Mouse (Mus musculus) neural tube, embryonic 12.5 days (tissue): Measurements from ENCODE around the gene Phf11b. TPM values are rescaled to one million over a fixed set of nuclear protein-coding genes. Genes with fewer than 3 reads are reported as not detected.
"Not testable (repeated sequence)": the region's sequence is repeated elsewhere in the genome, so short reads cannot be mapped to it uniquely, and the experiment has no call there.

Experiments used
- ATAC-seq: fragments of 200-750 bp; cut with Nextera tagmentation; 2 replicates; pipeline ENCODE4 v1.8.0; 2017; ENCODE audit warnings: low read depth, mild to moderate bottlenecking, moderate TSS enrichment, moderate library complexity; ENCODE audit not compliant: low FRiP score
- H3K27ac ChIP-seq: fragments of 300-500 bp; sonication (generic); 2 replicates; pipeline ENCODE4 v1.5.1; 2016
- H3K27me3 ChIP-seq: fragments of 300-500 bp; sonication (generic); replicated peaks from 2 replicates; pipeline ENCODE4 v1.6.1; 2016; ENCODE audit warnings: mild to moderate bottlenecking
- H3K36me3 ChIP-seq: fragments of 300-500 bp; sonication (generic); 2 replicates; pipeline ENCODE4 v1.6.1; 2016; ENCODE audit warnings: mild to moderate bottlenecking
- H3K4me1 ChIP-seq: fragments of 300-500 bp; sonication (generic); 2 replicates; pipeline ENCODE4 v1.6.1; 2016
- H3K4me2 ChIP-seq: fragments of 300-500 bp; sonication (generic); replicated peaks from 2 replicates; pipeline ENCODE4 v1.6.1; 2016; ENCODE audit warnings: mild to moderate bottlenecking
- H3K4me3 ChIP-seq: fragments of 300-500 bp; sonication (generic); 2 replicates; pipeline ENCODE4 v1.5.1; 2016
- H3K9ac ChIP-seq: fragments of 300-500 bp; sonication (generic); 2 replicates; pipeline ENCODE4 v1.6.1; 2016; ENCODE audit warnings: mild to moderate bottlenecking
- H3K9me3 ChIP-seq: fragments of 300-500 bp; sonication (generic); 2 replicates; pipeline ENCODE4 v1.6.1; 2016; ENCODE audit warnings: mild to moderate bottlenecking
- WGBS: fragments of 180-500 bp; shearing (Covaris S2); methylation state at CpG from one replicate; pipeline ENCODE4 v1.1.7; 2016; 5-methylcytosine and 5-hydroxymethylcytosine counted together
- polyA plus RNA-seq: library from polyadenylated mRNA; unstranded; fragments of >200 nt; fragmentation: Nextera tagmentation; extraction: Ambion mirVana; gene quantifications from 2 replicates; pipeline ENCODE4 v1.2.1, GENCODE M21; 2016

Gene Phf11b
- 0.33 and 0.51 TPM in 2 replicates for polyA plus RNA-seq

- not testable (repeated sequence) for H3K4me3 ChIP-seq
Observed at GRCm38 (mm10) chr14:59341189-59341588, at the start of gene Phf11b. Gene Phf11b, minus strand, starts transcription at chr14:59341351.

GRCm38 (mm10) chr14:59390181-59390580 is 49.0 kb upstream of the Phf11b start:
- 79% methylated on average over 4 of the region's 4 CpGs for WGBS
- H3K27ac ChIP-seq, H3K36me3 ChIP-seq, H3K4me3 ChIP-seq, H3K4me1 ChIP-seq, H3K9me3 ChIP-seq, H3K4me2 ChIP-seq, H3K27me3 ChIP-seq, ATAC-seq, H3K9ac ChIP-seq: not testable (repeated sequence)

More at GRCm38 (mm10) chr14:59341189-59341588, at the start of gene Phf11b:
- not testable (repeated sequence) for H3K4me2 ChIP-seq, H3K27ac ChIP-seq, H3K27me3 ChIP-seq, H3K4me1 ChIP-seq, H3K9me3 ChIP-seq, H3K9ac ChIP-seq, H3K36me3 ChIP-seq, ATAC-seq
- 82% methylated on average over 1 of the region's 1 CpGs for WGBS

- H3K36me3 ChIP-seq, result no peaks in the 10 kb centered on the region
- H3K4me2 ChIP-seq, result no peak overlapping the region
- H3K9me3 ChIP-seq, result no peaks in the 10 kb centered on the region
- no peak for ATAC-seq
- no peak overlapping the region for H3K9ac ChIP-seq
- no peak overlapping the region for H3K4me3 ChIP-seq
- 77% methylated on average over 1 of the region's 1 CpGs for WGBS
- H3K27ac ChIP-seq, result no peak overlapping the region
- H3K4me1 ChIP-seq, result no peaks in the 10 kb centered on the region
- no peaks in the 10 kb centered on the region for H3K27me3 ChIP-seq
Observed at GRCm38 (mm10) chr14:59389532-59389931, 48.4 kb upstream of the Phf11b start.

- Histone ChIP-seq H3K27ac (no peak overlapping the region), H3K27me3 (no peaks in the 10 kb centered on the region), H3K4me3 (no peak overlapping the region), H3K36me3 (no peaks in the 10 kb centered on the region), H3K9ac (no peak overlapping the region), H3K4me2 (no peak overlapping the region), H3K9me3 (peaks cover 17% of the 10 kb centered on the region; the same call in 1 of the 2 replicates), H3K4me1 (no peaks in the 10 kb centered on the region)
- WGBS, result 92% methylated on average over 25 of the region's 25 CpGs
- no peak for ATAC-seq
Observed at GRCm38 (mm10) chr14:59370348-59371068, 29.4 kb upstream of the Phf11b start.

- H3K4me2 ChIP-seq, result no peak overlapping the region
- H3K27me3 ChIP-seq, result no peaks in the 10 kb centered on the region
- no peak for ATAC-seq
- H3K9ac ChIP-seq, result no peak overlapping the region
- peaks cover 14% of the 10 kb centered on the region; the same call in 1 of the 2 replicates for H3K9me3 ChIP-seq
- 86% methylated on average over 8 of the region's 8 CpGs for WGBS
- no peaks in the 10 kb centered on the region for H3K36me3 ChIP-seq
- H3K4me1 ChIP-seq, result no peaks in the 10 kb centered on the region
- H3K4me3 ChIP-seq, result no peak overlapping the region
- no peak overlapping the region for H3K27ac ChIP-seq
Observed at GRCm38 (mm10) chr14:59366386-59367105, 25.4 kb upstream of the Phf11b start.

- 86% methylated on average over 6 of the region's 6 CpGs for WGBS
- ATAC-seq, result no peak
- Histone ChIP-seq H3K27me3 (no peaks in the 10 kb centered on the region), H3K36me3 (no peaks in the 10 kb centered on the region), H3K4me1 (no peaks in the 10 kb centered on the region), H3K4me3 (no peak within 1 kb of the TSS), H3K27ac (no peak within 1 kb of the TSS), H3K9ac (no peak within 1 kb of the TSS), H3K4me2 (no peak within 1 kb of the TSS), H3K9me3 (peaks cover 1% of the 10 kb centered on the region; the same call in 1 of the 2 replicates)
Observed at GRCm38 (mm10) chr14:59365244-59365644, 24.1 kb upstream of the Phf11b start, which contains the start of gene Phf11d. Gene Phf11d, minus strand, starts transcription at chr14:59365470.

- Histone ChIP-seq H3K27me3 (no peaks in the 10 kb centered on the region), H3K4me1 (no peaks in the 10 kb centered on the region), H3K4me3 (no peak overlapping the region), H3K27ac (no peak overlapping the region), H3K4me2 (no peak overlapping the region), H3K9me3 (no peaks in the 10 kb centered on the region), H3K36me3 (no peaks in the 10 kb centered on the region), H3K9ac (no peak overlapping the region)
- no peak for ATAC-seq
- WGBS, result 100% methylated on average over 1 of the region's 1 CpGs
Observed at GRCm38 (mm10) chr14:59339541-59339940, 1.6 kb downstream of the Phf11b start.

- H3K27ac ChIP-seq, H3K4me2 ChIP-seq, H3K27me3 ChIP-seq, H3K4me1 ChIP-seq, ATAC-seq, H3K4me3 ChIP-seq, H3K36me3 ChIP-seq, H3K9me3 ChIP-seq, H3K9ac ChIP-seq: not testable (repeated sequence)
- 100% methylated on average over 3 of the region's 3 CpGs for WGBS
Observed at GRCm38 (mm10) chr14:59336056-59336455, 5.1 kb downstream of the Phf11b start.

GRCm38 (mm10) chr14:59330499-59330898 is 10.7 kb downstream of the Phf11b start:
- not testable (repeated sequence) for H3K27ac ChIP-seq, H3K4me3 ChIP-seq, H3K4me2 ChIP-seq, H3K9ac ChIP-seq, ATAC-seq, H3K4me1 ChIP-seq, H3K36me3 ChIP-seq, H3K9me3 ChIP-seq, H3K27me3 ChIP-seq
- 56% methylated on average over 3 of the region's 3 CpGs for WGBS

- H3K4me3 ChIP-seq, H3K27ac ChIP-seq, H3K4me1 ChIP-seq, H3K9ac ChIP-seq, H3K36me3 ChIP-seq, ATAC-seq, H3K9me3 ChIP-seq, H3K4me2 ChIP-seq, H3K27me3 ChIP-seq: not testable (repeated sequence)
- WGBS, result 86% methylated on average over 6 of the region's 6 CpGs
Observed at GRCm38 (mm10) chr14:59319970-59320369, 21.2 kb downstream of the Phf11b start.

DNA sequence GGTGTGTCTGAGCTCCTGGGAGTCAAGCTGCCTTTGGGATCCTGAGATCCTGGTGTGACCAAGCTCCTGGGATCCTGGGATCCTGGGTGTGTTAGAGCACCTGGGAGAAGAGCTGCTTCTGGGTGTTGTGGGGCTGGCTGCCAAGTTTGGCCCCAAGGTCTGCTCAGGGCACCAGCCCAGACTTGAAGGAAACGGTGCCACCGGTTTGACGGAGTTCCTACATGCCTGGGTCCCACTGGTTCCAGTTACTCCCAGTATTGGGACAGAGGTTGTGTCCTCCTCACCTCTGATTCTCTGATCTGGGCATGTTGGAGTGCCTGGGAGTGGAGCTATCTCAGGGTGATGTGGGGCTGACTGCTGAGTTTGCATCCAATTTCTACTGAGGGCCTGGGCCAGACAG is 22.1 kb downstream of the Phf11b start:
- H3K4me1 ChIP-seq, H3K36me3 ChIP-seq, H3K27ac ChIP-seq, H3K27me3 ChIP-seq, H3K9ac ChIP-seq, H3K4me2 ChIP-seq, H3K4me3 ChIP-seq, ATAC-seq, H3K9me3 ChIP-seq: not testable (repeated sequence)
- 96% methylated on average over 3 of the region's 3 CpGs for WGBS

- ATAC-seq, H3K9ac ChIP-seq, H3K27ac ChIP-seq, H3K9me3 ChIP-seq, H3K4me2 ChIP-seq, H3K4me3 ChIP-seq, H3K27me3 ChIP-seq, H3K4me1 ChIP-seq, H3K36me3 ChIP-seq: not testable (repeated sequence)
- WGBS, result 74% methylated on average over 1 of the region's 1 CpGs
Observed at GRCm38 (mm10) chr14:59297391-59297790, 43.8 kb downstream of the Phf11b start, which contains the start of gene Phf11a. Gene Phf11a, minus strand, starts transcription at chr14:59297522.
